Mouse (Mus musculus) midbrain, embryonic 13.5 days (tissue): ENCODE measurements around the gene 4930447C04Rik. TPM values are rescaled to one million over a fixed set of nuclear protein-coding genes. Genes with fewer than 3 reads are reported as not detected.

ENCODE experiments used
- ATAC-seq: fragments of 200-750 bp; cut with Nextera tagmentation; 2 replicates; pipeline ENCODE4 v1.8.0; 2017; ENCODE audit warnings: mild to moderate bottlenecking, moderate TSS enrichment, moderate library complexity
- H3K27ac ChIP-seq: fragments of 300-500 bp; sonication (generic); 2 replicates; pipeline ENCODE4 v1.5.1; 2015; ENCODE audit warnings: inconsistent platforms, mild to moderate bottlenecking, moderate library complexity
- H3K27me3 ChIP-seq: fragments of 300-500 bp; sonication (generic); 2 replicates; pipeline ENCODE4 v1.6.1; 2015; ENCODE audit warnings: mild to moderate bottlenecking, inconsistent platforms
- H3K36me3 ChIP-seq: fragments of 300-500 bp; sonication (generic); 2 replicates; pipeline ENCODE4 v1.6.1; 2015; ENCODE audit warnings: mild to moderate bottlenecking, inconsistent platforms
- H3K4me1 ChIP-seq: fragments of 300-500 bp; sonication (generic); replicated peaks from 2 replicates; pipeline ENCODE4 v1.6.1; 2015; ENCODE audit warnings: inconsistent platforms
- H3K4me2 ChIP-seq: fragments of 300-500 bp; sonication (generic); replicated peaks from 2 replicates; pipeline ENCODE4 v1.6.1; 2015; ENCODE audit warnings: moderate library complexity, mild to moderate bottlenecking, inconsistent platforms
- H3K4me3 ChIP-seq: fragments of 300-500 bp; sonication (generic); replicated peaks from 2 replicates; pipeline ENCODE4 v1.5.1; 2015; ENCODE audit warnings: mild to moderate bottlenecking, inconsistent platforms
- H3K9ac ChIP-seq: fragments of 300-500 bp; sonication (generic); replicated peaks from 2 replicates; pipeline ENCODE4 v1.6.1; 2015; ENCODE audit warnings: mild to moderate bottlenecking, inconsistent platforms
- H3K9me3 ChIP-seq: fragments of 300-500 bp; sonication (generic); 2 replicates; pipeline ENCODE4 v1.6.1; 2016; ENCODE audit warnings: mild to moderate bottlenecking, inconsistent platforms
- WGBS: fragments of 180-500 bp; shearing (Covaris S2); methylation state at CpG from one replicate; pipeline ENCODE4 v1.1.7; 2015; 5-methylcytosine and 5-hydroxymethylcytosine counted together
- polyA plus RNA-seq: library from polyadenylated mRNA; unstranded; fragments of >200 nt; fragmentation: Nextera tagmentation; extraction: Ambion mirVana; gene quantifications from 2 replicates; pipeline ENCODE4 v1.2.1, GENCODE M21; 2015

4930447C04Rik gene
- polyA plus RNA-seq, 1 experiment from 2014 or later: 3.2 TPM

GRCm38 (mm10) chr12:72852264-72852663 is 88.3 kb downstream of the 4930447C04Rik start:
- Histone ChIP-seq H3K4me2 (no peak overlapping the region), H3K27me3 (peaks cover 100% of the 10 kb centered on the region), H3K27ac (no peak overlapping the region), H3K9ac (no peak overlapping the region), H3K36me3 (no peaks in the 10 kb centered on the region), H3K9me3 (no peaks in the 10 kb centered on the region), H3K4me3 (no peak overlapping the region), H3K4me1 (peaks cover 13% of the 10 kb centered on the region)
- 10% methylated on average over 6 of the region's 6 CpGs for WGBS
- ATAC-seq: no peak

GRCm38 (mm10) chr12:72850146-72850545 is 90.4 kb downstream of the 4930447C04Rik start:
- Histone ChIP-seq H3K27me3 (peaks cover 98% of the 10 kb centered on the region), H3K9ac (no peak overlapping the region), H3K4me3 (no peak overlapping the region), H3K4me2 (no peak overlapping the region), H3K4me1 (peaks cover 13% of the 10 kb centered on the region), H3K9me3 (no peaks in the 10 kb centered on the region), H3K36me3 (no peaks in the 10 kb centered on the region), H3K27ac (no peak overlapping the region)
- ATAC-seq: no peak
- 55% methylated on average over 9 of the region's 9 CpGs for WGBS

- Histone ChIP-seq H3K4me1 (no peaks in the 10 kb centered on the region), H3K36me3 (no peaks in the 10 kb centered on the region), H3K27me3 (peaks cover 94% of the 10 kb centered on the region), H3K9ac (no peak overlapping the region), H3K9me3 (no peaks in the 10 kb centered on the region), H3K4me2 (no peak overlapping the region), H3K27ac (no peak overlapping the region), H3K4me3 (no peak overlapping the region)
- WGBS: 21% methylated on average over 7 of the region's 7 CpGs
- 0 out of 2 replicates have a peak, but pooled peaks have one; percentile 67 for ATAC-seq
These were observed 92.8 kb downstream of the 4930447C04Rik start for GRCm38 (mm10) chr12:72847725-72848124.

- ATAC-seq: no peak
- no peaks in the 10 kb centered on the region for H3K36me3 ChIP-seq
- no peak overlapping the region for H3K9ac ChIP-seq
- H3K27me3 ChIP-seq: peaks cover 90% of the 10 kb centered on the region
- H3K9me3 ChIP-seq: peaks cover 3% of the 10 kb centered on the region; the same call in 1 of the 2 replicates
- 23% methylated on average over 10 of the region's 10 CpGs for WGBS
- no peak overlapping the region for H3K4me3 ChIP-seq
- no peak overlapping the region for H3K27ac ChIP-seq
- H3K4me2 ChIP-seq: no peak overlapping the region
- no peaks in the 10 kb centered on the region for H3K4me1 ChIP-seq
These were observed 94.6 kb downstream of the 4930447C04Rik start for GRCm38 (mm10) chr12:72845946-72846345.

- H3K27me3 ChIP-seq: peaks cover 80% of the 10 kb centered on the region
- H3K36me3 ChIP-seq: no peaks in the 10 kb centered on the region
- ATAC-seq: peak; percentile 79
- H3K9me3 ChIP-seq: peaks cover 3% of the 10 kb centered on the region; the same call in 1 of the 2 replicates
- peak overlapping the region; percentile 34 for H3K4me2 ChIP-seq
- WGBS: 20% methylated on average over 12 of the region's 12 CpGs
- H3K9ac ChIP-seq: peak overlapping the region; percentile 36; the same call in 1 of the 2 replicates
- H3K4me3 ChIP-seq: peak overlapping the region; percentile 24
- H3K4me1 ChIP-seq: no peaks in the 10 kb centered on the region
- H3K27ac ChIP-seq: peak overlapping the region; percentile 31; the same call in 1 of the 2 replicates
These were observed 96.5 kb downstream of the 4930447C04Rik start for GRCm38 (mm10) chr12:72843973-72844620.

GRCm38 (mm10) chr12:72843555-72843954 is 97.0 kb downstream of the 4930447C04Rik start:
- H3K9me3 ChIP-seq: peaks cover 3% of the 10 kb centered on the region; the same call in 1 of the 2 replicates
- 0 out of 2 replicates have a peak overlapping the region, but pooled peaks have one; percentile 24 for H3K4me3 ChIP-seq
- peak overlapping the region; percentile 34 for H3K4me2 ChIP-seq
- H3K27ac ChIP-seq: no peak overlapping the region
- H3K36me3 ChIP-seq: no peaks in the 10 kb centered on the region
- ATAC-seq: no peak
- H3K9ac ChIP-seq: peak overlapping the region; percentile 36; the same call in 1 of the 2 replicates
- peaks cover 79% of the 10 kb centered on the region for H3K27me3 ChIP-seq
- no peaks in the 10 kb centered on the region for H3K4me1 ChIP-seq
- WGBS: 84% methylated on average over 4 of the region's 4 CpGs

GRCm38 (mm10) chr12:72843135-72843534 is 97.4 kb downstream of the 4930447C04Rik start:
- Histone ChIP-seq H3K27me3 (peaks cover 77% of the 10 kb centered on the region), H3K27ac (no peak overlapping the region), H3K4me3 (no peak overlapping the region), H3K9ac (no peak overlapping the region), H3K9me3 (peaks cover 3% of the 10 kb centered on the region; the same call in 1 of the 2 replicates), H3K4me2 (no peak overlapping the region), H3K36me3 (no peaks in the 10 kb centered on the region), H3K4me1 (no peaks in the 10 kb centered on the region)
- ATAC-seq: no peak
- 94% methylated on average over 4 of the region's 4 CpGs for WGBS

GRCm38 (mm10) chr12:72841500-72841899 is 99.1 kb downstream of the 4930447C04Rik start:
- WGBS: 100% methylated on average over 1 of the region's 1 CpGs
- H3K4me1 ChIP-seq: no peaks in the 10 kb centered on the region
- H3K36me3 ChIP-seq: no peaks in the 10 kb centered on the region
- no peak for ATAC-seq
- peaks cover 3% of the 10 kb centered on the region; the same call in 1 of the 2 replicates for H3K9me3 ChIP-seq
- H3K9ac ChIP-seq: no peak overlapping the region
- no peak overlapping the region for H3K4me2 ChIP-seq
- H3K27me3 ChIP-seq: peaks cover 77% of the 10 kb centered on the region
- H3K4me3 ChIP-seq: no peak overlapping the region
- H3K27ac ChIP-seq: no peak overlapping the region

GRCm38 (mm10) chr12:72837302-72837701 is 103.3 kb downstream of the 4930447C04Rik start:
- peaks cover 77% of the 10 kb centered on the region for H3K27me3 ChIP-seq
- 78% methylated on average over 4 of the region's 4 CpGs for WGBS

GRCm38 (mm10) chr12:72835518-72836015 is 105.0 kb downstream of the 4930447C04Rik start:
- ATAC-seq: no peak
- Histone ChIP-seq H3K27me3 (peaks cover 80% of the 10 kb centered on the region), H3K9me3 (no peaks in the 10 kb centered on the region), H3K4me1 (peaks cover 9% of the 10 kb centered on the region; the same call in 1 of the 2 replicates), H3K4me3 (no peak overlapping the region), H3K4me2 (no peak overlapping the region), H3K27ac (no peak overlapping the region), H3K36me3 (no peaks in the 10 kb centered on the region), H3K9ac (no peak overlapping the region)
- WGBS: 81% methylated on average over 8 of the region's 8 CpGs

More at GRCm38 (mm10) chr12:72837302-72837701, 103.3 kb downstream of the 4930447C04Rik start:
- peaks cover under 1% of the 10 kb centered on the region; the same call in 1 of the 2 replicates for H3K9me3 ChIP-seq
- H3K4me1 ChIP-seq: no peaks in the 10 kb centered on the region
- no peaks in the 10 kb centered on the region for H3K36me3 ChIP-seq
- H3K9ac ChIP-seq: no peak overlapping the region
- H3K4me2 ChIP-seq: no peak overlapping the region
- no peak overlapping the region for H3K27ac ChIP-seq
- ATAC-seq: no peak
- no peak overlapping the region for H3K4me3 ChIP-seq

- Histone ChIP-seq H3K4me3 (no peak overlapping the region), H3K4me2 (no peak overlapping the region), H3K9me3 (no peaks in the 10 kb centered on the region), H3K36me3 (no peaks in the 10 kb centered on the region), H3K4me1 (peaks cover 9% of the 10 kb centered on the region; the same call in 1 of the 2 replicates), H3K27ac (no peak overlapping the region), H3K27me3 (peaks cover 85% of the 10 kb centered on the region), H3K9ac (no peak overlapping the region)
- 77% methylated on average over 14 of the region's 14 CpGs for WGBS
- ATAC-seq: no peak
These were observed 105.6 kb downstream of the 4930447C04Rik start for GRCm38 (mm10) chr12:72834773-72835517.
